Mouse (Mus musculus) liver, embryonic 13.5 days (tissue): ENCODE measurements at regions not wholly inside any gene's neighbourhood (a gene's known extent, or its start where the extent isn't known, plus 50 kb on each side); places are given as distances from the start of the nearest gene placed in this dataset.

Experiments
- ATAC-seq: fragments of 200-750 bp; cut with Nextera tagmentation; 2 replicates; pipeline ENCODE4 v1.8.0; 2017; ENCODE audit warnings: low read depth, mild to moderate bottlenecking, moderate number of reproducible peaks, moderate library complexity
- DNase-seq: peaks from one replicate; pipeline ENCODE4 v3.0.0; 2022
- H3K27ac ChIP-seq: fragments of 300-500 bp; sonication (generic); 2 replicates; pipeline ENCODE4 v1.5.1; 2015; ENCODE audit warnings: moderate library complexity, mild to moderate bottlenecking, inconsistent platforms
- H3K27me3 ChIP-seq: fragments of 300-500 bp; sonication (generic); 2 replicates; pipeline ENCODE4 v1.6.1; 2015; ENCODE audit warnings: mild to moderate bottlenecking, inconsistent platforms
- H3K36me3 ChIP-seq: fragments of 300-500 bp; sonication (generic); 2 replicates; pipeline ENCODE4 v1.6.1; 2015; ENCODE audit warnings: mild to moderate bottlenecking, inconsistent platforms
- H3K4me1 ChIP-seq: fragments of 300-500 bp; sonication (generic); replicated peaks from 2 replicates; pipeline ENCODE4 v1.6.1; 2015; ENCODE audit warnings: inconsistent platforms
- H3K4me2 ChIP-seq: fragments of 300-500 bp; sonication (generic); 2 replicates; pipeline ENCODE4 v1.6.1; 2015; ENCODE audit warnings: inconsistent platforms, mild to moderate bottlenecking, moderate library complexity
- H3K4me3 ChIP-seq: fragments of 300-500 bp; sonication (generic); replicated peaks from 2 replicates; pipeline ENCODE4 v1.5.1; 2015; ENCODE audit warnings: mild to moderate bottlenecking, inconsistent platforms
- H3K9ac ChIP-seq: fragments of 300-500 bp; sonication (generic); 2 replicates; pipeline ENCODE4 v1.6.1; 2015; ENCODE audit warnings: mild to moderate bottlenecking, inconsistent platforms
- H3K9me3 ChIP-seq: fragments of 300-500 bp; sonication (generic); replicated peaks from 2 replicates; pipeline ENCODE4 v1.6.1; 2016; ENCODE audit warnings: inconsistent platforms
- WGBS: fragments of 180-500 bp; shearing (Covaris S2); methylation state at CpG from one replicate; pipeline ENCODE4 v1.1.7; 2015; ENCODE audit not compliant: insufficient replicate concordance; 5-methylcytosine and 5-hydroxymethylcytosine counted together

- DNase-seq, result no peak
- H3K9me3 ChIP-seq, result no peaks in the 10 kb centered on the region
- no peaks in the 10 kb centered on the region for H3K4me1 ChIP-seq
- H3K27ac ChIP-seq, result no peak overlapping the region
- no peak overlapping the region for H3K4me3 ChIP-seq
- no peak overlapping the region for H3K4me2 ChIP-seq
- no peaks in the 10 kb centered on the region for H3K36me3 ChIP-seq
- WGBS, result 62% methylated on average over 2 of the region's 2 CpGs
- no peak for ATAC-seq
- H3K9ac ChIP-seq, result no peak overlapping the region
- no peaks in the 10 kb centered on the region for H3K27me3 ChIP-seq
Measured at GRCm38 (mm10) chr10:10270297-10270696, 201.8 kb downstream of the Adgb start.

GRCm38 (mm10) chr10:10252540-10253318 lies 219.4 kb downstream of the Adgb start:
- 54% methylated on average over 8 of the region's 8 CpGs for WGBS

GRCm38 (mm10) chr10:10252136-10252535 lies 220.0 kb downstream of the Adgb start:
- 62% methylated on average over 7 of the region's 7 CpGs for WGBS
- H3K4me1 ChIP-seq, result no peaks in the 10 kb centered on the region
- H3K4me3 ChIP-seq, result no peak overlapping the region
- no peak overlapping the region for H3K9ac ChIP-seq
- no peak overlapping the region for H3K27ac ChIP-seq
- H3K36me3 ChIP-seq, result no peaks in the 10 kb centered on the region
- H3K9me3 ChIP-seq, result no peaks in the 10 kb centered on the region
- H3K4me2 ChIP-seq, result no peak overlapping the region
- H3K27me3 ChIP-seq, result no peaks in the 10 kb centered on the region
- ATAC-seq (no peak), DNase-seq (no peak)

More at GRCm38 (mm10) chr10:10252540-10253318, 219.4 kb downstream of the Adgb start:
- no peak overlapping the region for H3K9ac ChIP-seq
- no peak overlapping the region for H3K27ac ChIP-seq
- no peak overlapping the region for H3K4me2 ChIP-seq
- no peaks in the 10 kb centered on the region for H3K4me1 ChIP-seq
- DNase-seq (no peak), ATAC-seq (no peak)
- H3K36me3 ChIP-seq, result no peaks in the 10 kb centered on the region
- H3K4me3 ChIP-seq, result no peak overlapping the region
- no peaks in the 10 kb centered on the region for H3K27me3 ChIP-seq
- H3K9me3 ChIP-seq, result no peaks in the 10 kb centered on the region

GRCm38 (mm10) chr10:10234894-10235523 lies 237.1 kb downstream of the Adgb start:
- H3K27me3 ChIP-seq, result no peaks in the 10 kb centered on the region
- no peak overlapping the region for H3K4me3 ChIP-seq
- H3K9me3 ChIP-seq, result no peaks in the 10 kb centered on the region
- ATAC-seq, result no peak
- no peak for DNase-seq
- H3K9ac ChIP-seq, result no peak overlapping the region
- H3K4me1 ChIP-seq, result no peaks in the 10 kb centered on the region
- H3K4me2 ChIP-seq, result no peak overlapping the region
- no peak overlapping the region for H3K27ac ChIP-seq
- no peaks in the 10 kb centered on the region for H3K36me3 ChIP-seq
- WGBS, result 58% methylated on average over 14 of the region's 14 CpGs

- no peaks in the 10 kb centered on the region for H3K4me1 ChIP-seq
- ATAC-seq, result no peak
- 73% methylated on average over 6 of the region's 6 CpGs for WGBS
Measured at GRCm38 (mm10) chr10:10224582-10225144, 247.5 kb downstream of the Adgb start.

GRCm38 (mm10) chr10:10219726-10220125 lies 252.4 kb downstream of the Adgb start:
- no peak for ATAC-seq
- 72% methylated on average over 4 of the region's 4 CpGs for WGBS
- no peaks in the 10 kb centered on the region for H3K36me3 ChIP-seq

More at GRCm38 (mm10) chr10:10224582-10225144, 247.5 kb downstream of the Adgb start:
- Histone ChIP-seq H3K9ac (no peak overlapping the region), H3K27me3 (no peaks in the 10 kb centered on the region), H3K9me3 (no peaks in the 10 kb centered on the region), H3K4me2 (no peak overlapping the region), H3K27ac (no peak overlapping the region), H3K36me3 (no peaks in the 10 kb centered on the region), H3K4me3 (no peak overlapping the region)
- DNase-seq, result no peak

GRCm38 (mm10) chr10:10216892-10217291 lies 255.2 kb downstream of the Adgb start:
- Histone ChIP-seq H3K4me3 (no peak overlapping the region), H3K4me2 (no peak overlapping the region), H3K27ac (no peak overlapping the region), H3K36me3 (no peaks in the 10 kb centered on the region), H3K27me3 (no peaks in the 10 kb centered on the region), H3K9ac (no peak overlapping the region), H3K9me3 (no peaks in the 10 kb centered on the region), H3K4me1 (no peaks in the 10 kb centered on the region)
- ATAC-seq (no peak), DNase-seq (no peak)
- 61% methylated on average over 3 of the region's 3 CpGs for WGBS

More at GRCm38 (mm10) chr10:10219726-10220125, 252.4 kb downstream of the Adgb start:
- H3K27ac ChIP-seq, result no peak overlapping the region
- no peaks in the 10 kb centered on the region for H3K27me3 ChIP-seq
- H3K9ac ChIP-seq, result no peak overlapping the region
- no peak overlapping the region for H3K4me3 ChIP-seq
- no peak overlapping the region for H3K4me2 ChIP-seq
- H3K9me3 ChIP-seq, result no peaks in the 10 kb centered on the region
- DNase-seq, result no peak
- no peaks in the 10 kb centered on the region for H3K4me1 ChIP-seq

GRCm38 (mm10) chr10:10215376-10215775 lies 256.8 kb downstream of the Adgb start:
- Histone ChIP-seq H3K4me2 (no peak overlapping the region), H3K27me3 (no peaks in the 10 kb centered on the region), H3K4me1 (no peaks in the 10 kb centered on the region), H3K27ac (no peak overlapping the region), H3K9me3 (no peaks in the 10 kb centered on the region), H3K4me3 (no peak overlapping the region), H3K36me3 (no peaks in the 10 kb centered on the region), H3K9ac (no peak overlapping the region)
- DNase-seq (no peak), ATAC-seq (no peak)
- WGBS, result 66% methylated on average over 5 of the region's 5 CpGs

GRCm38 (mm10) chr10:10208354-10208753 lies 263.8 kb downstream of the Adgb start:
- Histone ChIP-seq H3K4me3 (no peak overlapping the region), H3K27me3 (no peaks in the 10 kb centered on the region), H3K4me2 (no peak overlapping the region), H3K27ac (no peak overlapping the region), H3K9me3 (no peaks in the 10 kb centered on the region), H3K9ac (no peak overlapping the region), H3K36me3 (no peaks in the 10 kb centered on the region), H3K4me1 (no peaks in the 10 kb centered on the region)
- ATAC-seq (no peak), DNase-seq (no peak)
- WGBS, result 75% methylated on average over 5 of the region's 5 CpGs

GRCm38 (mm10) chr10:10205805-10206520 lies 266.2 kb downstream of the Adgb start:
- H3K9ac ChIP-seq, result no peak overlapping the region
- H3K4me2 ChIP-seq, result no peak overlapping the region
- WGBS, result 74% methylated on average over 7 of the region's 7 CpGs
- no peak overlapping the region for H3K27ac ChIP-seq
- H3K9me3 ChIP-seq, result no peaks in the 10 kb centered on the region
- ATAC-seq (no peak), DNase-seq (no peak)
- H3K4me3 ChIP-seq, result no peak overlapping the region
- no peaks in the 10 kb centered on the region for H3K36me3 ChIP-seq
- no peaks in the 10 kb centered on the region for H3K27me3 ChIP-seq
- H3K4me1 ChIP-seq, result no peaks in the 10 kb centered on the region

GRCm38 (mm10) chr10:10203982-10204381 lies 268.1 kb downstream of the Adgb start:
- no peak overlapping the region for H3K4me2 ChIP-seq
- ATAC-seq, result no peak
- H3K4me1 ChIP-seq, result no peaks in the 10 kb centered on the region
- no peaks in the 10 kb centered on the region for H3K9me3 ChIP-seq
- no peaks in the 10 kb centered on the region for H3K36me3 ChIP-seq
- 76% methylated on average over 7 of the region's 7 CpGs for WGBS
- H3K4me3 ChIP-seq, result no peak overlapping the region
- no peak for DNase-seq
- H3K27ac ChIP-seq, result no peak overlapping the region
- no peak overlapping the region for H3K9ac ChIP-seq
- H3K27me3 ChIP-seq, result no peaks in the 10 kb centered on the region
